Mouse (Mus musculus): ENCODE measurements around the gene Pla2g4d.

- TF ChIP-seq CTCF (IDR thresholded peaks at IDR 0.05; ENCODE audit: extremely low read depth, insufficient read length, insufficient replicate concordance, low read depth, low read length) (no peak), POLR2A (IDR thresholded peaks at IDR 0.05; ENCODE audit: low read depth, low read length) (no peak)
These were observed 26.1 kb upstream of the Pla2g4d start for GRCm38 (mm10) chr2:120315077-120315476.

All from small intestine, adult 2 months (tissue).